Mouse (Mus musculus) ovary, postnatal 36 days (tissue): ENCODE measurements at regions not wholly inside any gene's neighbourhood (a gene's known extent, or its start where the extent isn't known, plus 50 kb on each side); places are given as distances from the start of the nearest gene placed in this dataset.
"Not testable (repeated sequence)": the region's sequence is repeated elsewhere in the genome, so short reads cannot be mapped to it uniquely, and the experiment has no call there.

ENCODE experiments used
- DNase-seq: peaks from one replicate; pipeline ENCODE4 v3.0.0; 2022; ENCODE audit warnings: low spot score, mixed read lengths

GRCm38 (mm10) chr17:27287986-27288385, 83.7 kb upstream of the Lemd2 start:
- DNase-seq = peak; percentile 1

- peak; percentile 2 for DNase-seq
Observed at GRCm38 (mm10) chr17:27281241-27281640, 77.0 kb upstream of the Lemd2 start.

- peak; percentile 2 for DNase-seq
Observed at GRCm38 (mm10) chr17:27279491-27280288, 75.4 kb upstream of the Lemd2 start.

GRCm38 (mm10) chr17:27277786-27278185, 73.5 kb upstream of the Lemd2 start:
- DNase-seq = peak; percentile 2

GRCm38 (mm10) chr17:27271756-27272155, 67.5 kb upstream of the Lemd2 start:
- DNase-seq = peak; percentile 2

- DNase-seq = not testable (repeated sequence)
Observed at GRCm38 (mm10) chr17:27270776-27271175, 66.5 kb upstream of the Lemd2 start.

- peak; percentile 2 for DNase-seq
Observed at GRCm38 (mm10) chr17:27264607-27265006, 60.3 kb upstream of the Lemd2 start.

- peak; percentile 5 for DNase-seq
Observed at GRCm38 (mm10) chr17:27262607-27263006, 58.3 kb upstream of the Lemd2 start.

- DNase-seq = peak; percentile 6
Observed at GRCm38 (mm10) chr17:27261981-27262380, 57.7 kb upstream of the Lemd2 start.

- no peak for DNase-seq
Observed at GRCm38 (mm10) chr17:27261251-27261650, 57.0 kb upstream of the Lemd2 start.

- DNase-seq = no peak
Observed at GRCm38 (mm10) chr17:27260116-27260515, 55.8 kb upstream of the Lemd2 start.

- DNase-seq = no peak
Observed at GRCm38 (mm10) chr17:27257345-27257744, 53.1 kb upstream of the Lemd2 start.

GRCm38 (mm10) chr17:27255804-27256203, 51.5 kb upstream of the Lemd2 start:
- no peak for DNase-seq
